Mouse (Mus musculus) Patski (cell line): Measurements from ENCODE around the gene Plekhh3. TPM values are rescaled to one million over a fixed set of nuclear protein-coding genes. Genes with fewer than 3 reads are reported as not detected.

ENCODE experiments used
- ATAC-seq: fragments of 100-300 bp; one replicate; pipeline ENCODE4 v1.8.0; 2021
- CTCF ChIA-PET: fragments of 350-600 bp; sonication (Branson Sonifier 250); formaldehyde crosslinking; loops from one replicate; lab custom pipeline; 2022; ENCODE audit warnings: inconsistent platforms; lab: Charles Lee
- POLR2A ChIA-PET: fragments of 350-600 bp; sonication (Branson Sonifier 250); formaldehyde crosslinking; loops from one replicate; lab custom pipeline; 2022; ENCODE audit warnings: antibody characterized with exemption, inconsistent platforms; lab: Charles Lee
- DNase-seq: peaks from one replicate; pipeline ENCODE4 v3.0.0-alpha.2; 2011; ENCODE audit warnings: low read depth, low spot score
- H3K27me3 ChIP-seq: fragments of 371-371 bp; one replicate; pipeline ENCODE4 v1.5.1; 2021
- CTCF ChIP-seq: fragments of 100-300 bp; IDR thresholded peaks from one replicate; pipeline ENCODE4 v1.5.1; 2021
- in situ Hi-C: fragments of 300-500 bp; cut with MboI; formaldehyde crosslinking; loops from 3 replicates; pipeline ENCODE4 v1.11.1; 2018; ENCODE audit warnings: low pct_unique_long_range_greater_than_20kb, mixed read lengths
- polyA plus RNA-seq: library from polyadenylated mRNA; unstranded; gene quantifications from one replicate; pipeline ENCODE4 v1.2.3, GENCODE M21; 2021

Plekhh3 gene
- polyA plus RNA-seq, 1 experiment from 2014 or later = 33.3 TPM

DNA sequence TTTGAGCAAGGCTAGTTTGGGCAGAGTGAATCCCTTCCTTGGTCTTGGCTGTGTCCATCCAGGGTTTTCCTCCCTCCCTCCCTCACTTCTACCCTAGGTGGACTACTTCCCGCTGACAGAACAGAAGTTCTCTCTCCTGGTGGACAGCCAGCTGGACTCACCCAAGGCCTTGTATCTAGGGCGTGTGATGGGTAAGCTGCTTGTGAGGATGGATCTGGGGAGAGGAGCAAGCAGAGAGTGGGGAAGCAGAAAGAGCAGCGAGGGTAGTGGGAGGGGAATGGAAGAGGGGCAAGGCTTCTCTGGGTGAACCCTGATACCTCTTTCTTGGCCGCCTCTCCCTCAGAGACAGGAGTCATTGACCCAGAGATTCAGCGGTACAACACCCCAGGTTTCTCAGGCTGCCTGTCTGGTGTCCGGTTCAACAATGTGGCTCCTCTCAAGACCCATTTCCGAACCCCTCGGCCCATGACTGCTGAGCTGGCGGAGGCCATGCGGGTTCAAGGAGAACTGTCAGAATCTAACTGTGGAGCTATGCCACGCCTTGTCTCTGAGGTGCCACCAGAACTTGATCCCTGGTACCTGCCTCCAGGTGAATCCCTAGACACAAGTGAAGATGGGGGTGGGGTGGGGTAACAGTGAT is 17.1 kb upstream of the Plekhh3 start:
- H3K27me3 ChIP-seq = no peaks in the 10 kb centered on the region
- in situ Hi-C loops = no loop called here
- TF ChIP-seq CTCF = no peak
- ATAC-seq (no peak), DNase-seq (no peak)
- CTCF ChIA-PET = interaction anchor here (1.4 to 2.5 kb wide), 3 partner anchors 11 to 114 kb away, joined by 3 to 11 read pairs (median 3); partner anchors contain the start of gene Becn1
- POLR2A ChIA-PET = interaction anchor here (1.8 kb wide), 1 partner anchor 11 kb away, joined by 4 read pairs; no protein-coding TSS in a partner anchor

DNA sequence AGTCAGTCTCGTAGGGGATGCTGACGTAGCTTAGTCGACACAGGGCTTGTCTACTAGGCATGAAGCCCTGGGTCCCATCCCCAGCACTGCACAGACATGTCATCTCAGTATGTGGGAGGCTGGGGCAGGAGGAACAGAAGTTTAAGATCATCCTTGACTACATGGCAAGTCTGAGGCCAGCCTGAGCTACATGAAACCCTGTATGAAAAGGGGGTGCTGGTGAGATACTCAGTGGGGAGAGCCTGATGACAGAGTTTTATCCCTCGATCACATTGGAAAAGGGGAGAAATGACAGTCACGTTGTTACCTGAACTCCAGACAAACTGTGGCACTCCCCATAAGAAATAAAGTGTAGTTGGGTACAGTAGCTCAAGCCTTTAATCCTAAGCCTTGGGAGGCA is 16.4 kb upstream of the Plekhh3 start:
- DNase-seq = no peak
- CTCF ChIA-PET = interaction anchor here (0.7 to 2.5 kb wide), 3 partner anchors 11 to 114 kb away, joined by 3 to 11 read pairs (median 3); partner anchors contain the start of gene Becn1
- no peaks in the 10 kb centered on the region for H3K27me3 ChIP-seq
- ATAC-seq = no peak
- in situ Hi-C loops = no loop called here
- no peak for TF ChIP-seq CTCF
- POLR2A ChIA-PET = interaction anchor here (1.8 kb wide), 1 partner anchor 11 kb away, joined by 4 read pairs; no protein-coding TSS in a partner anchor

DNA sequence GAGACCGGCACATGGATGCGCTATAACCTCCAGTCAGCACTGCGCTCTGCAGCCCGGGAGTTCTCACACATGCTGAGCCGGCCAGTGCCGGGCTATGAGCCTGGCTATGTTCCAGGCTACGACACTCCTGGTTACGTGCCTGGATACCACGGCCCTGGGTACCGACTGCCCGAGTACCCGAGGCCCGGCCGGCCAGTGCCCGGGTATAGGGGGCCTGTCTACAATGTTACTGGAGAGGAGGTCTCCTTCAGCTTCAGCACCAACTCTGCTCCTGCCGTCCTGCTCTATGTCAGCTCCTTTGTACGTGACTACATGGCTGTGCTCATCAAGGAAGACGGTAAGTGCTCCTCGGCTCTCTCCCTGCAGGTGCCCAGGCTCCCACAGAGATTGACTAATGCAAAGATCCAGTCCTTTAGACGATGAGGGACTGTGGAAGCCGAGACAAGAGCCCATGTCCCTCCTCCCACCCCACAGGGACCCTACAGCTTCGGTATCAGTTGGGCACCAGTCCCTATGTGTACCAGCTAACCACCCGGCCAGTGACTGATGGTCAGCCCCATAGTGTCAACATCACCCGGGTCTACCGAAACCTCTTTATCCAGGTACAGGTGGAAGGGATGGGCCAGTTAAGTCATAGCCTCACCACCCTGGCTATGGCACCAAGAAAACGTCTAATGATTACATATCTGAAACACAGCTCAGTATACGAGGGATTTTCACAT is 15.5 kb upstream of the Plekhh3 start:
- ATAC-seq (no peak), DNase-seq (no peak)
- POLR2A ChIA-PET = interaction anchor here (1.8 kb wide), 1 partner anchor 10 kb away, joined by 4 read pairs; no protein-coding TSS in a partner anchor
- in situ Hi-C loops = no loop called here
- TF ChIP-seq CTCF = no peak
- no peaks in the 10 kb centered on the region for H3K27me3 ChIP-seq
- CTCF ChIA-PET = interaction anchor here (0.7 to 2.5 kb wide), 2 partner anchors 10 to 14 kb away, joined by 3 to 11 read pairs; no protein-coding TSS in a partner anchor

DNA sequence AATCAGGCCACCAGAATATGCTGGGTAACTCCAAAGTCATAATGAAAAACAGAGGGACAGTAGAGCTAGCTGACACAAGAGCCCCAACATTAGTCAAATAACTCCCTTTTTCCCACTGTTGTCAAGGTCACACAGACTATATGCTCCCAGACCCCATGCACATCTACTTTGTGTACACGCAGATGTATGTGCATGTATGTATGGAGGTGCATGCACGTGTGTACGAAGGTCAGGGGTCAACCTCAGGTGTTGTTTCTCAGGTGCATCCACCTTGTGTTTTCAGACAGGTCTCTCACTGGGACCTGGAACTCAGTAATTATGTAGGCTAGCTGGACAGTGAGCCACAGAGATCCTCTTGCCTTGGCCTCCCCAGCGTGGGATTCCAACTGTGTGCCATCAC is 14.3 kb upstream of the Plekhh3 start:
- ChIA-PET POLR2A (no interaction called here), CTCF (no interaction called here)
- DNase-seq = no peak
- ATAC-seq = no peak
- no peaks in the 10 kb centered on the region for H3K27me3 ChIP-seq
- in situ Hi-C loops = no loop called here
- TF ChIP-seq CTCF = no peak

DNA sequence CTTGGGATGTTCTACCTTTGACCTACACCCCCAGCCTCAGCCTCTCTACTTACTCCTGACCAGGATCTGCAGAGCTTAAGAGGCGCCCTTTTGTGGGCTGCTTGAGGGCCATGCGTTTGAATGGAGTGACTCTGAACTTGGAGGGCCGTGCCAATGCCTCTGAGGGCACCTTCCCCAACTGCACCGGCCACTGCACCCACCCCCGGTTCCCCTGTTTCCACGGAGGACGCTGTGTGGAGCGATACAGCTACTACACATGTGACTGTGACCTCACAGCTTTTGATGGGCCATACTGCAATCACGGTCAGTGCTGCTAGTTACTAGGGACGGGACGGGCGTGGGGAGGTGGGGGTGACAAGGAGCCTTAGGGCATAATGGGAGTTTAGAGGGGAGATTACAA is 13.8 kb upstream of the Plekhh3 start:
- ATAC-seq (no peak), DNase-seq (no peak)
- POLR2A ChIA-PET = no interaction called here
- H3K27me3 ChIP-seq = no peaks in the 10 kb centered on the region
- in situ Hi-C loops = no loop called here
- CTCF ChIA-PET = interaction anchor here (1.0 kb wide), 1 partner anchor 80 kb away, joined by 3 read pairs; no protein-coding TSS in a partner anchor
- TF ChIP-seq CTCF = no peak

DNA sequence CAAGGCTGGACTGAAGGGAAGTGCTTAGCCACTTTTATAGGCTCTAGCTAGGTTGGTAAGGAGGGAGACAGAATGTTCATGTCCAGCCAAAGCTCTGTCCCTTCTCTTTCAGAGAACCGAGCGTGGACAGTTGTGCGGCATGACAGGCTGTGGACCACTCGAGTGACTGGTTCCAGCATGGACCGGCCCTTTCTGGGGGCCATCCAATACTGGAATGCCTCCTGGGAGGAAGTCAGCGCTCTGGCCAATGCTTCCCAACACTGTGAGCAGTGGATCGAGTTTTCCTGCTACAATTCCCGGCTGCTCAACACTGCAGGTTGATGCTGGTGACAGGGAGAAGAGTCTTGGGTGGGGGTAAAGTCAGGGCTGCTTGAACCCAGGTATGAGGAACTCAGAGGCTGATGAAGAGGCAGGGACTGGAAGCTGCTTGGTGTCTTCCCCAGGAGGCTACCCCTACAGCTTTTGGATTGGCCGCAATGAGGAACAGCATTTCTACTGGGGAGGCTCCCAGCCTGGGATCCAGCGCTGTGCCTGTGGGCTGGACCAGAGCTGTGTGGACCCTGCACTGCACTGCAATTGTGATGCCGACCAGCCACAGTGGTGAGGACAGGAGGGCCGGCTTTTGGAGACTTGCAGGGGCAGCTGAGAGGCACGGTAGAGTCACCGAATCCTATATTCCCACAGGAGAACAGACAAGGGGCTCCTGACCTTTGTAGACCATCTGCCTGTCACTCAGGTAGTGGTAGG is 11.8 kb upstream of the Plekhh3 start:
- in situ Hi-C loops = no loop called here
- no peak for TF ChIP-seq CTCF
- ChIA-PET CTCF (interaction anchor here (1.0 kb wide), 1 partner anchor 9 kb away, joined by 3 read pairs; no protein-coding TSS in a partner anchor), POLR2A (no interaction called here)
- DNase-seq = no peak
- no peak for ATAC-seq
- H3K27me3 ChIP-seq = no peaks in the 10 kb centered on the region

DNA sequence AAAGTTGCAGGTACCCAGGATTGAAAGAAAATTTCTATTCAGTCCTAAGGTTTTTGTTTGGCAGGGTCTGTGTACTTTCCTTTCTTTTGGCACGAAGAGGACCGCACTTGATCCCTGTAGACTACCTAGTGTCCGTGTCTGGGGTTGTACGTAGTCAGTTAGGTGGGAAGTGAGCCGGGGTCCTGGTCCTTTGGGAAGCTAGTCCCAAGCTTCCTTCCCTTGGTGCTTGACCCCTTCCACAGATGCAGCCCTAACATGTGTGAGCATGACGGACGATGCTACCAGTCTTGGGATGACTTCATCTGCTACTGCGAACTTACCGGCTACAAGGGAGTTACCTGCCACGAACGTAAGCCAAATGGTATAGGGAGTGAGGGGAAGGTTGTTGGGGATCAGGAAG is 10.8 kb upstream of the Plekhh3 start:
- no peak for ATAC-seq
- in situ Hi-C loops = no loop called here
- no peak for TF ChIP-seq CTCF
- H3K27me3 ChIP-seq = no peaks in the 10 kb centered on the region
- ChIA-PET POLR2A (no interaction called here), CTCF (interaction anchor here (0.7 to 1.0 kb wide), 3 partner anchors 8 to 10 kb away, joined by 3 read pairs; no protein-coding TSS in a partner anchor)
- DNase-seq = no peak

DNA sequence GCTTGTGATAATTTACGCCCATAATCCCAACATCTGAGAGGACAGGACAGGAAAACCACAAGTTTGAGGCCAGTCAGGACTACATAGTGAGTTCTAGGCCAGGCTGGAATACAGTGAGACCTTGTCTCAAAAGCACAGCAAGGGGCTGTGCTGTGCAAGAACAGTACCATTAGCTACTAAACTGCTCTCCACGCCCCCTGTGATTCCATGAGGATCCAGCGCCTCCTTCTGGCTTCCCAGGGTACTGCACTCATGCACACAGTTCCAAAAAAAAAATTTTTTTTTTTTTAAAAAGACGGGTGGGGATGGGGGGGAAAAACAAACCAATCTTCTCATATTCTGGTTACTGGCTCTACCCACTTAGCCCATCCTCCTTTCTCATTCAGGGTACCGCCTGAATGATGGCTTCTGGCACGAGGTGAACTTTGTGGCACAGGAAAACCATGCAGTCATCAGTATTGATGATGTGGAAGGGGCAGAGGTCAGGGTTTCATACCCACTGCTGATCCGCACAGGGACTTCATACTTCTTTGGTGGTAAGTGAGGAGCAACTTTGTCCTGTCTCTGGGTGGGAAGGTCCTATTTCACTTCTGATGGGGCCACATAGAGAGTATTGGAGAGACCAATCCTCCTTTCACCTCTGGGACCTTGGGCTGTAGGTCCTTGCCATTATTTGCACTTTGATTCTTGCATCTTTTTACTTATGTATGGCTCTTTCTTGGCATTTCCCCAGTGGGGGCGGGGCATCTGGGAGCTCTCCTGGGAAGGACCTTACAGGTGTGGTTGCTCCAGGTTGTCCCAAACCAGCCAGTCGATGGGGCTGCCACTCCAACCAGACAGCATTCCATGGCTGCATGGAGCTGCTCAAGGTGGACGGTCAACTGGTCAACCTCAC is 9.9 kb upstream of the Plekhh3 start:
- no peak for ATAC-seq
- TF ChIP-seq CTCF = no peak
- POLR2A ChIA-PET = interaction anchor here (1.0 kb wide), 1 partner anchor 51 kb away, joined by 3 read pairs; no protein-coding TSS in a partner anchor
- H3K27me3 ChIP-seq = no peaks in the 10 kb centered on the region
- CTCF ChIA-PET = interaction anchor here (0.7 to 1.8 kb wide), 5 partner anchors 9 to 85 kb away, joined by 3 to 6 read pairs (median 3); partner anchors contain the start of gene Psmc3ip
- in situ Hi-C loops = no loop called here
- no peak for DNase-seq

DNA sequence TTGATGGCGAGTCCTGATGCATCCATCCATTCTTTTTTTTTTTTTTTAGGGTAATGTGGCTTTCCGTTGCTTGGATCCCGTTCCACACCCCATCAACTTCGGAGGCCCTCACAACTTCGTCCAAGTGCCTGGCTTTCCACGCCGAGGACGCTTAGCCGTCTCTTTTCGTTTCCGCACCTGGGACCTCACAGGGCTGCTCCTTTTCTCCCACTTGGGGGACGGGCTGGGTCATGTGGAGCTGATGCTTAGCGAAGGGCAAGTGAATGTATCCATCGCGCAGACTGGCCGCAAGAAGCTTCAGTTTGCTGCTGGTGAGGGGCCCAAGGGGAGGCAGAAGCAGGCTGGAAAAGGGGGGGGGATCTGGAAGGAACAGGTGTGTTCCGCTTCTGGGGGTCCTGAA is 9.1 kb upstream of the Plekhh3 start:
- no peak for ATAC-seq
- in situ Hi-C loops = no loop called here
- H3K27me3 ChIP-seq = no peaks in the 10 kb centered on the region
- TF ChIP-seq CTCF = no peak
- DNase-seq = no peak
- CTCF ChIA-PET = interaction anchor here (0.8 to 1.8 kb wide), 4 partner anchors 11 to 111 kb away, joined by 3 to 6 read pairs (median 4); partner anchors contain the start of genes Naglu and Psmc3ip
- POLR2A ChIA-PET = interaction anchor here (1.0 kb wide), 1 partner anchor 50 kb away, joined by 3 read pairs; no protein-coding TSS in a partner anchor
